Mouse (Mus musculus) cerebellum, postnatal 25 days (tissue): Measurements from ENCODE around the gene Taok3.

ENCODE experiments used
- DNase-seq, 2 experiments: peaks; one replicate each; pipeline ENCODE4 v3.0.0; 2021; ENCODE audit warnings: mixed read lengths in 2 of 2

Taok3 gene

GRCm38 (mm10) chr5:117147187-117148095 is 27.5 kb downstream of the Taok3 start:
- no peak for DNase-seq

- no peak for DNase-seq
Observed at GRCm38 (mm10) chr5:117149054-117149942, 29.4 kb downstream of the Taok3 start.

- no peak for DNase-seq
Observed at GRCm38 (mm10) chr5:117150068-117150467, 30.1 kb downstream of the Taok3 start.

- DNase-seq = no peak
Observed at GRCm38 (mm10) chr5:117152944-117153343, 33.0 kb downstream of the Taok3 start.

- no peak for DNase-seq
Observed at GRCm38 (mm10) chr5:117153527-117154091, 33.7 kb downstream of the Taok3 start.

GRCm38 (mm10) chr5:117158335-117159018 is 38.5 kb downstream of the Taok3 start:
- no peak for DNase-seq

- DNase-seq = no peak
Observed at GRCm38 (mm10) chr5:117159326-117159725, 39.4 kb downstream of the Taok3 start.

GRCm38 (mm10) chr5:117159805-117160291 is 39.9 kb downstream of the Taok3 start:
- DNase-seq = no peak

- no peak for DNase-seq
Observed at GRCm38 (mm10) chr5:117160499-117160898, 40.6 kb downstream of the Taok3 start.

- DNase-seq = peak; percentile 96 to 97
Observed at GRCm38 (mm10) chr5:117163790-117164189, 43.9 kb downstream of the Taok3 start.

- peak; percentile 52 to 55 for DNase-seq
Observed at GRCm38 (mm10) chr5:117164516-117164915, 44.6 kb downstream of the Taok3 start.

- DNase-seq = no peak
Observed at GRCm38 (mm10) chr5:117164923-117165322, 45.0 kb downstream of the Taok3 start.

- DNase-seq = no peak
Observed at GRCm38 (mm10) chr5:117165946-117166345, 46.0 kb downstream of the Taok3 start.

- peak; percentile 93 to 95 for DNase-seq
Observed at GRCm38 (mm10) chr5:117166811-117167365, 47.0 kb downstream of the Taok3 start.

GRCm38 (mm10) chr5:117168351-117169100 is 48.6 kb downstream of the Taok3 start:
- no peak for DNase-seq

- DNase-seq = no peak
Observed at GRCm38 (mm10) chr5:117174057-117174456, 54.1 kb downstream of the Taok3 start.

- DNase-seq = no peak
Observed at GRCm38 (mm10) chr5:117175896-117176295, 56.0 kb downstream of the Taok3 start.

- DNase-seq = no peak
Observed at GRCm38 (mm10) chr5:117178079-117178478, 58.1 kb downstream of the Taok3 start.

- DNase-seq = no peak
Observed at GRCm38 (mm10) chr5:117178486-117178885, 58.6 kb downstream of the Taok3 start.

GRCm38 (mm10) chr5:117181921-117182320 is 62.0 kb downstream of the Taok3 start:
- no peak for DNase-seq

GRCm38 (mm10) chr5:117182411-117182810 is 62.5 kb downstream of the Taok3 start:
- no peak for DNase-seq
